Mouse (Mus musculus): ENCODE results near the gene Rft1. TPM values are rescaled to one million over a fixed set of nuclear protein-coding genes. Genes with fewer than 3 reads are reported as not detected.
"Not testable (repeated sequence)": the region's sequence is repeated elsewhere in the genome, so short reads cannot be mapped to it uniquely, and the experiment has no call there.

The Rft1 gene
- total RNA-seq, 2 experiments from 2014 or later, result 11.3 to 12.3 TPM

DNA sequence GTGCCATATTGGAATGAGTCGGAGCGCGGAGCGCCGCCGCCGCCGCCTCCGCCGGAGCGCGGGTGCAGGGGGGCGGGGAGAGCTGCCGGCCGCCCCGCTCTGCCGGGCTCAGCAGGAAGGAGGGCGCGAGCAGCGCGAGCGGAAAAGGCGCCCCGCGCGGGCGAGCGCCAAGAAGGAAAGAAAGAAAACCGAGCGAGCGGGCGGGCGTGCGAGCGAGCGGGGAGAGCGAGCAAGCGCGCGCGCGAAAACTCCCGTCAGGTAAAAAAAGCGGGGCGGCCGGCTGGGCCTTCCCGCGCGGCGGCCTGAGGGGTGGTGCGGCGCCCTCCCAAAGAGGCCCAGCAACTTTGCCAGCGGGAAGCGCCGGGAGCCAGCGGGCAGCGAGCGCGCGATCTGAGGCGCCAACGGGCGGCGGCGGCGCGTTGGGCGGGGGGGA, 61.5 kb downstream of the Rft1 start:
- intact Hi-C loops (cut with DNase I), result loop anchor here (10.0 kb wide), 1 partner anchor 149 kb away; no protein-coding TSS in a partner anchor
- peak overlapping the region; percentile 96 for H3K4me3 ChIP-seq
- peak overlapping the region; percentile 93 for H3K27ac ChIP-seq
- no peak for TF ChIP-seq CTCF (IDR thresholded peaks at IDR 0.05)
- DNase-seq (ENCODE audit: extremely low spot score in 1 of 2, low spot score in 2 of 2), result peak; percentile 80 to 88

DNA sequence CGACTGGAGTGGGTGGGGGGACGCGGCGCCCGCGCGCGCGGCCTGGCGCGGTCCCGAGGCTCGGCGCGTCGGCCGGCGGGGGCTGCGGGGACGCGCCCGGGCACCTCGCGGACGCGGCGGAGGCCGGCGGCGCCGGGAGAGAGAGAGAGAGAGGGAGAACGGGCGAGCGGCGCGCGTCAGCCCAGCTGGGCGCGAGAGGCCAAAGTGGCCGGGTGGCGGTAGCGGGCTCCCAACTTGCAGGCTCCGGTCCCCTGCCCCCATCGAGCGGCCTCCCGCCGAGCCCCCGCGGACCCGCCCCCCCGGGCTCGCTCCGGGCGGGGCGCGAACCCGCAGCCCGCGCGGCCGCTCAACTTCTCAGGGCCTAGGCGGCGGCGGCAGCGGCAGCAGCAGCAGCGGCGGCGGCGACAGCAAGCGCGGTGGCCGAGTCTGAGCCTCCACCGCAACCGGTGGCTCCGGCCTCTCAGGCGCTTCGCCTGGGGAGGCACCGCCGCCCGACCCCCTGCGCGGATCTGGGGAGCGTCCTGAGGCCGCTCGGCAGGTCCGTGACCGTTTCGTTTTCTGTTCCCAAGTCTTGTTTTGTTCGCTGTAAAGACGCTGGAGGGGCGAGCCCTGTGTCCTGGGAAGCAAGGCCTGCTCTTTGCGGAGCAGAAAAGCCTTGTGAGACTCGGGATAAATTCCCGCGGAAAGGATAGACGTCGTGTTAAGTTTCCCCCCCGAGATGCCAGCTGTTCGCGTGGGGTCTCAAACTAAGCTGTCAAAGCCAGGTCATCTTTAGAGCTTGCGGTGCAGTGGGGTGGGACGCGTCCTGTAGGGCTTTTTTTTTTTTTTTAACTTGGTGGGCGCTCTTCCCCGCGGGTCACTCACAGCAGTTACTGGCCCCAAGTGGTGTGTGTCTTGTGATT, 62.1 kb downstream of the Rft1 start:
- H3K27ac ChIP-seq, result peak overlapping the region; percentile 93
- intact Hi-C loops (cut with DNase I), result loop anchor here (10.0 kb wide), 1 partner anchor 148 kb away; no protein-coding TSS in a partner anchor

DNA sequence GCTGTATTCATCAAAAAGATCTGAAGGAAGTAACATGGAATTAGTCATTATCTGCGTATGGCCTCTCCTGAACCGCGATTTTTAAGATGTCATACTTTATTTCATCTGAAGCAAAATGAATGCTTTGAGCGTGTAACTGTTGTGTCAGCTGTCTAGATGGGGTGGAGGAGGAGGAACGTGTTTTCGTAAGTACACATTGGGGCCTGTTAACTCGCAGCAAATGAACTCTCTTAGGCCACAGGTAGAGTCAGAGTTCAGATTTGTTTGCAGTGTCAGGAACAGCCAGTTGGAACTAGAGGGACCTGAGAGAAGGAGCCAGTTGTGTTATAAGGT, 62.8 kb downstream of the Rft1 start:
- TF ChIP-seq CTCF (IDR thresholded peaks at IDR 0.05), result no peak
- no peak overlapping the region; the same call in 1 of the 2 replicates for H3K27ac ChIP-seq
- intact Hi-C loops (cut with DNase I), result loop anchor here (10.0 kb wide), 1 partner anchor 148 kb away; no protein-coding TSS in a partner anchor
- no peak for DNase-seq (ENCODE audit: extremely low spot score in 1 of 2, low spot score in 2 of 2)
- peak overlapping the region; percentile 96 for H3K4me3 ChIP-seq

More for the DNA sequence above, 62.1 kb downstream of the Rft1 start:
- no peak for TF ChIP-seq CTCF (IDR thresholded peaks at IDR 0.05)
- peak overlapping the region; percentile 96 for H3K4me3 ChIP-seq
- peak; percentile 60 to 64 for DNase-seq (ENCODE audit: extremely low spot score in 1 of 2, low spot score in 2 of 2)

DNA sequence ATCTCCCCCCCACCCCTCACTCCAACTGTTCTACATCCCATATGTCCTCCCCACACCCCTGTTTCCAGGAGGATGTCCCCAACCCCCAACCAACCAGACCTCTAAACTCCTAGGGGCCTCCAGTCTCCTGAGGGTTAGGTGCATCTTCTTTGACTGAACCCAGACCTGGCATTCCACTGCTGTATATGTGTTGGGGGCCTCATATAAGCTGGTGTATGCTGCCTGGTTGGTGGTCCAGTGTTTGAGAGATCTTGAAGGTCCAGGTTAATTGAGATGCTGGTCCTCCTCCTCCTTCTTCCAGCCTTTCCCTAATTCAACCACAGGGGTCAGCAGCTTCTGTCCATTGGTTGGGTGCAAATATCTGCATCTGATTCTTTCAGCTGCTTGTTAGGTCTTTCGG, 64.5 kb downstream of the Rft1 start:
- intact Hi-C loops (cut with DNase I), result loop anchor here (10.0 kb wide), 1 partner anchor 146 kb away; no protein-coding TSS in a partner anchor
- not testable (repeated sequence) for H3K4me3 ChIP-seq; H3K27ac ChIP-seq; DNase-seq (ENCODE audit: extremely low spot score in 1 of 2, low spot score in 2 of 2)

DNA sequence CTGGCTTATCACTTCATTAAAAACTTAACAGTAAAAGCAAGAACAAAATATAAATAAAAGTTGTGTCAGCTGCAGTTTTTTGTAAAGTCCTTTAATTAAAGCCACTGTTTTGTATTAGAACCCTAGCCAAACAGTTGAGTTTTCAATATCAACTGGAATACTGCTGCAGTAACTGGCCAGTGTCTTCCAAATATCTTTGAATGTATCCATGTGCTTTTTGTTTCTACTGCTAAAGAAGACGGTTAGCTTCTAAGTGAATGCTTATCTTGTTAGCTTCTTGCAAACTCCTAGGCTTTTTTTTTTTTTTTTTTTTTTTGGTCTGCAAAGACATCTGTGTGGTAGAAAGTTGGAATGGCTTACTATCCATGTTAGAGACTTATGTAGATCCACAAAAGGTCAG, 65.4 kb downstream of the Rft1 start:
- TF ChIP-seq CTCF (IDR thresholded peaks at IDR 0.05), result no peak
- intact Hi-C loops (cut with DNase I), result loop anchor here (10.0 kb wide), 1 partner anchor 145 kb away; no protein-coding TSS in a partner anchor
- H3K27ac ChIP-seq, result no peak overlapping the region
- DNase-seq (ENCODE audit: extremely low spot score in 1 of 2, low spot score in 2 of 2), result no peak
- no peak overlapping the region for H3K4me3 ChIP-seq

DNA sequence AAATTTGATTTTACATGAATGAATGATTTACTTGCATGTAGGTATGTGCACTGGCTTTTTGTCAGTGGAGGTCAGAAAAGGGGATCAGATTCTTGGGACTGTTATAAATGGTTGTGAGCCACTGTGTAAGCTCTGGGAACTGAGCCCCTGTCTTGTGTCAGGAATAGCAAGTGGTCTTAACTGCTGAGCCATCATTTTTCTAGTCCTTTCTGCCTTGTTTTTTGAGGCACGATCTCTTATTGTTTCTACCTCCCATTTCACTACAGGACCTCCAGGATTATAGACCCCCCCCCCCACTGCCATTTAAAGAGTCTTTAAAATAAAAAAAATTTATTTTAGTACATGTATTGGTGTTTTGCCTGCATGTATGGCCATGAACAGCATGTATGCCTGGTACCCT, 67.7 kb downstream of the Rft1 start:
- Histone ChIP-seq H3K27ac (no peak overlapping the region), H3K4me3 (no peak overlapping the region)
- no peak for DNase-seq (ENCODE audit: extremely low spot score in 1 of 2, low spot score in 2 of 2)
- no peak for TF ChIP-seq CTCF (IDR thresholded peaks at IDR 0.05)
- intact Hi-C loops (cut with DNase I), result no loop called here

DNA sequence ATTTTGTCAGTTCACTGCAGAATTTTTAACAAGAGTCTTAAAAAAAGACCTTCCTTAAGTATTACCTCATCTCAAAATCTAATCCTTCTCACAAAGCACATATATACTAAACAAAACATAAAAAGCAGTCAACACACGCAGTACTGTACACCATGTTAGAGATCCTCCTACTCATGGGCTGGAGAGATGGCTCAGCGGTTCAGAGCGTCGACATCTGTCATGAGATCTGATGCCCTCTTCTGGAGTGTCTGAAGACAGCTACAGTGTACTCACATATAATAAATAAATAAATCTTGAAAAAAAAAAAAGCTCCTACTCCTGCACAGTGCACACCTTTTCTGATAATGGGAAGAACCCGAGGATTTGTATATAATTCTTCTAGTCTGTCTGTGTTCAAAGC, 68.2 kb downstream of the Rft1 start:
- Histone ChIP-seq H3K27ac (no peak overlapping the region), H3K4me3 (no peak overlapping the region)
- no peak for DNase-seq (ENCODE audit: extremely low spot score in 1 of 2, low spot score in 2 of 2)
- intact Hi-C loops (cut with DNase I), result no loop called here
- no peak; the same call in none of the 2 replicates for TF ChIP-seq CTCF (IDR thresholded peaks at IDR 0.05)

DNA sequence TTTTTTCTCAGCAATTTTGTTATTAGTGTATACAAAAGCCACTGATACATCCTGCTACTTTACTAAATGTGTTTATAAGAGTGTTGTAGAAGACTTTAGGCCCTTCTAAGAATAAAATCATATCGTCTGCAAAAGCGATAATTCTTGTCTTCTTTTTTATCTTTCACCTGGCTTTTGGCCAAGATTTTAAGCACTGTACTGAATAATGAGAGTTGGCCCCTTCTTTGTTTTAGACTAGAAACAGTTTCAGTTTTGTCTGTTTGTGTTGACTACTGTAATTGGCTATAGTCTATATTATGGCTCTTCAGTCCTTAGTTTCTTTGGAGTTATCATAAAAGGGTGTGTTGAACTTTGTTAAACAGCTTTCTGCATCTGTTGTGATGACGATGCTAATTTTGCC, 77.7 kb downstream of the Rft1 start:
- intact Hi-C loops (cut with DNase I), result no loop called here
- H3K27ac ChIP-seq, result no peak overlapping the region

DNA sequence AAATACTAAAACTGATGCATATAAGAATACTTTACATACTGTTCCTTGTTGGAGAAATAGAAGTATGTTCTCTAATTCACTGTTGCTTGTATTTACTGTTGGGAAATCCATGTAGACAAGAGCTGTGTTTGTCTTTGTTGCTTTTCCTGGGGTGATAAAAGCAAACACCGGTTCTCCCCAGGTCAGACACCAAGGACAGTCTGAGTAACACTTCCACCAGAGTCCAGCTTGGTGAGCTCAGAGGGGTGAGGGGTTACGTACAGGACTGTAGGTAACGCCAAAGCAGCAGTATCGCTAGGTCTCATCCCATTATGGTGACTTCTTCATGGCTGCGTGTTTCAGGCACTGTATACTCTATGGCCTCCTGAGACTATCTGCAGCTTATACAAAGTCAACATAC, 80.5 kb downstream of the Rft1 start:
- no peak for DNase-seq (ENCODE audit: extremely low spot score in 1 of 2, low spot score in 2 of 2)
- no peak for TF ChIP-seq CTCF (IDR thresholded peaks at IDR 0.05)
- Histone ChIP-seq H3K4me3 (no peak overlapping the region), H3K27ac (no peak overlapping the region)
- intact Hi-C loops (cut with DNase I), result no loop called here

More for the DNA sequence above, 77.7 kb downstream of the Rft1 start:
- DNase-seq (ENCODE audit: extremely low spot score in 1 of 2, low spot score in 2 of 2), result no peak
- no peak overlapping the region for H3K4me3 ChIP-seq
- TF ChIP-seq CTCF (IDR thresholded peaks at IDR 0.05), result no peak

DNA sequence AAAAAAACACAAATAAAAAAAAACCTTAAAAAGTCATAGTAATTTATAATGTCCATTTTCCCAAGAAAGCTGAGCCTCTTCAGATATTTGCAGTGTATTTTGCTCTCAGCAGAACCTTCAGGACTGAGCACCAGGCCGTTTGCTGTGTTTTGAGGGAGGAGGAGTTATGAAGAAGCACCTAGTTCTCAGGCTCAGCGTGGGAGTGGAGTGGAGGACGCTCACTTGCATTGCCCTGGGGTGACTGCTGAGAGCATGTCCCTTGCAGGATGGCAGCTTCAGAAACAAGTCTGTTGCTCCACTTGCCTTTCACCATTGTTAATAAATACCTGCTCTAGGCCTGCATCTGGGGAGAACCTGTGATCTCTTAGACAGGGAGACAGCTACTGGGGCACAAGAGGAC, 81.7 kb downstream of the Rft1 start:
- intact Hi-C loops (cut with DNase I), result no loop called here
- Histone ChIP-seq H3K27ac (no peak overlapping the region), H3K4me3 (no peak overlapping the region)
- no peak for DNase-seq (ENCODE audit: extremely low spot score in 1 of 2, low spot score in 2 of 2)
- TF ChIP-seq CTCF (IDR thresholded peaks at IDR 0.05), result no peak

DNA sequence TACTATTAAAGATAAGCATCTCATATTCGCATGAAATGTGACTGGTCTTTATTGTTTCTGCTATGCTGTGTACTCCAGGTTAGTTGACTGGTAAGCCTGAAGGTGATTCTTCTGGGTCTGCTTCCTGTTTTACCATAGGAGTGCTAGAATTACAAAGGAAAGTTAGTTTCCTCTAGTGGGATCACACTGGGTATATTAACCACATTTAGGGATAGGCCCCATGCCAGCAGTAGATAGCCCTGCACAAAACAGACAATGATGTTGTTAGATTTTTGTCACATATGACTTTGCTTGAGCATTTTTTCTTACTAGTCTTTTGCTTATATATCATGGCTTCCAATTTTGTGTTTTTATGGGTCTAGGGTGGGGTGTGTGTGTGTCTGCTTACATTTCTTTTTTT, 82.3 kb downstream of the Rft1 start:
- intact Hi-C loops (cut with DNase I), result no loop called here
- TF ChIP-seq CTCF (IDR thresholded peaks at IDR 0.05), result no peak
- H3K27ac ChIP-seq, result no peak overlapping the region
- H3K4me3 ChIP-seq, result no peak overlapping the region
- DNase-seq (ENCODE audit: extremely low spot score in 1 of 2, low spot score in 2 of 2), result no peak

Other genes with a start within 250 kb of the Rft1 start
- 10 to 100 TPM; 21.4 to 24.3 TPM for gene Dcp1a, start 174.8 kb upstream of the Rft1 start, total RNA-seq (2021)
- 10 to 100 TPM; 52.3 to 56.0 TPM for gene Cacna1d, start 162.9 kb upstream of the Rft1 start, total RNA-seq (2021)
- 100 to 1,000 TPM; 160 to 180 TPM for gene Tkt, start 106.0 kb upstream of the Rft1 start, total RNA-seq (2021)
- 10 to 100 TPM; 10.5 to 16.1 TPM for gene Prkcd, start 28.1 kb upstream of the Rft1 start, total RNA-seq (2021)
- gene Sfmbt1, start 60.5 kb downstream of the Rft1 start, total RNA-seq (2021), result 10 to 100 TPM; 38.4 to 38.8 TPM
- gene Tmem110, start 171.2 kb downstream of the Rft1 start, total RNA-seq (2021), result 10 to 100 TPM; 22.9 to 24.1 TPM
- 1 to 10 TPM; 2.1 to 3.5 TPM for gene Mustn1, start 224.8 kb downstream of the Rft1 start, total RNA-seq (2021)
- gene Itih4, start 232.1 kb downstream of the Rft1 start, total RNA-seq (2021), result under 1 TPM in 1 of 2 experiments, not detected in 1; 0.12 TPM